Mouse (Mus musculus) forebrain, postnatal 0 days (tissue): ENCODE results near the gene Pcdh18. TPM values are rescaled to one million over a fixed set of nuclear protein-coding genes. Genes with fewer than 3 reads are reported as not detected.

ENCODE experiments used
- ATAC-seq: fragments of 200-750 bp; cut with Nextera tagmentation; 2 replicates; pipeline ENCODE4 v1.8.0; 2017; ENCODE audit warnings: mild to moderate bottlenecking, moderate library complexity
- DNase-seq: peaks from one replicate; pipeline ENCODE4 v3.0.0-alpha.2; 2015
- H3K27ac ChIP-seq: fragments of 300-500 bp; sonication (generic); 2 replicates; pipeline ENCODE4 v1.5.1; 2014; ENCODE audit warnings: low read depth, mild to moderate bottlenecking, antibody characterized with exemption, low read length, moderate library complexity, mixed read lengths
- H3K27me3 ChIP-seq: fragments of 300-500 bp; sonication (generic); 2 replicates; pipeline ENCODE4 v1.6.1; 2014; ENCODE audit warnings: mild to moderate bottlenecking, low read length, mixed read lengths; ENCODE audit not compliant: insufficient read depth
- H3K36me3 ChIP-seq: fragments of 300-500 bp; sonication (generic); 2 replicates; pipeline ENCODE4 v1.6.1; 2014; ENCODE audit warnings: mild to moderate bottlenecking, moderate library complexity; ENCODE audit not compliant: insufficient read depth
- H3K4me1 ChIP-seq: fragments of 300-500 bp; sonication (generic); 2 replicates; pipeline ENCODE4 v1.6.1; 2014; ENCODE audit warnings: antibody characterized with exemption; ENCODE audit not compliant: insufficient read depth
- H3K4me2 ChIP-seq: fragments of 300-500 bp; sonication (generic); 2 replicates; pipeline ENCODE4 v1.6.1; 2014; ENCODE audit warnings: low read depth, mild to moderate bottlenecking, moderate library complexity
- H3K4me3 ChIP-seq: fragments of 300-500 bp; sonication (generic); 2 replicates; pipeline ENCODE4 v1.5.1; 2014; ENCODE audit warnings: low read depth, low read length, mixed read lengths
- H3K9ac ChIP-seq: fragments of 300-500 bp; sonication (generic); 2 replicates; pipeline ENCODE4 v1.6.1; 2014; ENCODE audit warnings: mild to moderate bottlenecking
- H3K9me3 ChIP-seq: fragments of 300-500 bp; sonication (generic); 2 replicates; pipeline ENCODE4 v1.6.1; 2016; ENCODE audit warnings: low read length
- CTCF ChIP-seq: sonication (generic); IDR thresholded peaks from 2 replicates; pipeline ENCODE4 v1.5.1; 2016; ENCODE audit warnings: antibody characterized with exemption, control low read depth, low read depth
- WGBS: fragments of 180-500 bp; shearing (Covaris S2); extraction: QIAGEN DNeasy Blood & Tissue Kit; methylation state at CpG from one replicate; pipeline ENCODE4 v1.1.7; 2014; 5-methylcytosine and 5-hydroxymethylcytosine counted together
- polyA plus RNA-seq: library from polyadenylated mRNA; unstranded; fragments of >200 nt; fragmentation: Nextera tagmentation; extraction: Ambion mirVana; gene quantifications from 2 replicates; pipeline ENCODE4 v1.2.1, GENCODE M21; 2015
- total RNA-seq: library from RNA; depleted of rRNA; stranded (reverse); fragments of >200 nt; gene quantifications from 2 replicates; pipeline ENCODE4 v1.2.3, GENCODE M21; 2014; rRNA removed

Pcdh18 gene
- total RNA-seq (27.3 and 36.3 TPM in 2 replicates), polyA plus RNA-seq (11.2 and 15.4 TPM in 2 replicates)

DNA sequence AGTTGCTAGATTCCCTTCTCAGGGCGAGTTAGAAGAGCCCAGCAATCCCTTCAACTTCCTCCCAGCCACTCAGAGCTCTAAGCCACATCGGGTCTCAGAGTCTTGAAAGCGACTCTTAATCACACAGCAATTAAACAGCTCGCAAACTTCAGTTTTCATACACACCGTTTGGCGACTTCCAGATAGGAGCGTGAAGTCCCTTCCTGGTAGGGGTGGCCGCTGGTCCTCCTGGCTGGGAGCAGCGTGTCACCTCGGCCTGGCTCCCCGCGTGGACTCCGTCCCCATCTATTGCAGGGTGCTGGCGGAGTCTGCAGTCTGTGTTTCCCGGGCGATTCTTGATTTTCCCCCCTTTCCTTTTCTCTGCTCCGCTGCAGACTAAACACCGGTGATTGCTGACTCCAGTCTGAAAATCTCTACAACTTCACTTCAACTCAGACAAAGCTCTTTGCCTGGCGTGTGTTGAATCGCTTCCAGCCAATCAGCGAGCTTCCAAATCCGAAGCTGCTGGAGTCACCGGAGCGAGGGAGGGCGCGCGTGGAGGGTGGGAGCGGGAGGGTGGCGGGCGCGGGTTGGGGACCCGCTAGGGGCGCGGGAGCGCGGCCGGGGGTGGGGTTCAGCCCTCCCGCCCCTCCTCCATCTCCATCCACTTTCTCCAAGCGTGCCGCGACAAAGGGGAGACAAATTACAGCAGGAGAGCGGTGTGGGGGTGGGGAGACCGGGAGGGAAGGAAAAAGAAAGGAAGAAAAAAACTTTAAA, at the start of gene Pcdh18:
Pcdh18 (minus strand) TSS at position 456 of the 756 bp plus-strand sequence.
- Histone ChIP-seq H3K4me2 (peak within 1 kb of the TSS; percentile 86), H3K4me3 (peak within 1 kb of the TSS; percentile 68), H3K27me3 (no peaks in the 10 kb centered on the region), H3K36me3 (no peaks in the 10 kb centered on the region), H3K27ac (peak within 1 kb of the TSS; percentile 85), H3K9me3 (no peaks in the 10 kb centered on the region), H3K4me1 (peaks cover 12% of the 10 kb centered on the region), H3K9ac (peak within 1 kb of the TSS; percentile 57)
- 2% methylated on average over 43 of the region's 43 CpGs for WGBS
- peak; percentile 93 for ATAC-seq
- peak; percentile 22; the same call in 1 of the 2 replicates for TF ChIP-seq CTCF
- peak; percentile 91 for DNase-seq

DNA sequence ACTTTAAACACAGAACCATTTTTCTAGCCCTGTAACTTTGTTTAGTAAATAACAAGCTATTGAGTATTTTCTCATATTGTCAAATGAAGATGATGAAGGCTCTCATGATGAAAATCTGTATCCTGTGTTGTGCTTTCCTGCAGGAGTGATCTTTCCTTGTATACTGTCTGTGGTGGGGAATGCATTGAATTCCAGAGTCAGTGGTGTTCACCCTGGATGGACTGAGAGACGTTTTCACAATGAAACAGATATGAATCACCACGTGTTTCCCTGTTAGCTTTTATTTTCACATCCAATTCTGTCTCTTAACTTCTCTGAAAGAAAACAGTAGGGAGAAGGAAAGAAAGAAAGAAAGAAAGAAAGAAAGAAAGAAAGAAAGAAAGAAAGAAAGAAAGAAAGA, 49.7 kb upstream of the Pcdh18 start:
- Histone ChIP-seq H3K27ac (no peak overlapping the region), H3K4me2 (no peak overlapping the region), H3K27me3 (no peaks in the 10 kb centered on the region), H3K9ac (no peak overlapping the region), H3K4me3 (no peak overlapping the region), H3K36me3 (no peaks in the 10 kb centered on the region), H3K9me3 (no peaks in the 10 kb centered on the region), H3K4me1 (no peaks in the 10 kb centered on the region)
- DNase-seq (no peak), ATAC-seq (no peak)
- no peak for TF ChIP-seq CTCF
- 40% methylated on average over 2 of the region's 2 CpGs for WGBS

DNA sequence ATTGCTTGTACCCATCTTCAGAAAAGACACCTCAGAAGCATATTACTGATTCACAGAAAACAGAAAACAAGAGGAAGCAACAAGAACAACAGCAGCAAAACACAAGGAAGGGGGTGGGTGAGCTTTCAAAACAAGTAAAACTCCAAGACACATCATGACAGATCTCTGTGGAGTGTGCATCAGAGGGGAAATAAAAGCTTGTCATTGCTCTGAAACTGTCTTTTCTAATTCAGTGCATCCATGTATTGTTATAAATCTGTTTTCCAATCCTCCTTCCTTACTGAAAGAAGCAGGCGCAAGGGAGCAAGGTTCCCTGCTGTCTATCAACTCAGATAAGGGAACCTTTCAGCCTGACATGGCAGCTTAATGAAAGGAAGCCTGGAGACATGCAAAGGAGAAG, 48.4 kb upstream of the Pcdh18 start:
- DNase-seq, result no peak
- Histone ChIP-seq H3K9ac (no peak overlapping the region), H3K27me3 (no peaks in the 10 kb centered on the region), H3K4me1 (no peaks in the 10 kb centered on the region), H3K4me3 (no peak overlapping the region), H3K9me3 (no peaks in the 10 kb centered on the region), H3K36me3 (no peaks in the 10 kb centered on the region), H3K27ac (no peak overlapping the region), H3K4me2 (no peak overlapping the region)
- no peak for TF ChIP-seq CTCF
- no peak for ATAC-seq
- 77% methylated on average over 1 of the region's 1 CpGs for WGBS

GRCm38 (mm10) chr3:49788296-49788695, 31.2 kb upstream of the Pcdh18 start:
- no peak overlapping the region for H3K4me3 ChIP-seq
- no peaks in the 10 kb centered on the region for H3K27me3 ChIP-seq
- ATAC-seq (no peak), DNase-seq (no peak)
- no peaks in the 10 kb centered on the region for H3K4me1 ChIP-seq
- 21% methylated on average over 2 of the region's 2 CpGs for WGBS
- H3K9ac ChIP-seq, result no peak overlapping the region
- TF ChIP-seq CTCF, result no peak
- H3K27ac ChIP-seq, result no peak overlapping the region
- H3K4me2 ChIP-seq, result no peak overlapping the region
- H3K9me3 ChIP-seq, result no peaks in the 10 kb centered on the region
- no peaks in the 10 kb centered on the region for H3K36me3 ChIP-seq

- H3K4me1 ChIP-seq, result no peaks in the 10 kb centered on the region
- no peaks in the 10 kb centered on the region for H3K36me3 ChIP-seq
- H3K4me2 ChIP-seq, result no peak overlapping the region
- H3K27me3 ChIP-seq, result no peaks in the 10 kb centered on the region
- H3K27ac ChIP-seq, result no peak overlapping the region
- no peak overlapping the region for H3K4me3 ChIP-seq
- H3K9ac ChIP-seq, result no peak overlapping the region
- DNase-seq, result no peak
- 38% methylated on average over 4 of the region's 4 CpGs for WGBS
- ATAC-seq, result no peak
- TF ChIP-seq CTCF, result no peak
- no peaks in the 10 kb centered on the region for H3K9me3 ChIP-seq
Measured at GRCm38 (mm10) chr3:49787719-49788118, 30.6 kb upstream of the Pcdh18 start.

DNA sequence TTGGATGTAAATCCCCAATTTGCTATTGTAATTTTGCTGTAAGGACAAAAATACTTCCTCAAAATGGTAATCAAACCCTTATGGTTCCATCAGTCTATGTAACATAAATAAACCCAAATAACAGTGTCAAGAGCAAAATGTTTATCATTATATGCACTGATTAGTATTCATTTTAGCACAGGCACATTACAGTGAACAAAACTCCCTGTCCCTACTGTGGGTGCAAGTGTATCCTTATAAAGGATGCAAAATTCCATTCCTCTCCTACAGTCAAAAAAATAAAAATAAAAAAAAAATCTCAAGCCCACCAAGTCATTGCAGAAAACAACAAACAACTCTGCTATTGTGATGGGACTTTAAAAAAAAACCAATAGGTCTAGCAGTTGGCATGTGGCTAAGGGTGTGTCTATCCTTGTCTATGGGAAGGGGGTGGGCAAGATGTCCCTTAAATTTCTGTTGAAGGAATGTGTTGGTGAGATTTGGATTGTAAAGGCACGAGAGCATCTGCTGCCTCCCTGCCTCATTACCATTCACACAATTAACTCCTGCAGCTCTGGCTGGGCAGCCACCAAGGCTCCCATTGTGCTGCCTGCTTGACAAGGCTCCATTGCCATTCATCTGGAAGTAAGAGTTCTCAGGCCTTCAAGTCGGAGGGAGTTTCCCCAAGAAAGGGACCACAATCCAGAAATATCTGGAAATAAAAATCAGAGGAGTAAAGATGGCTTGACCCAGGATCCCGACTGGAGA, 12.0 kb upstream of the Pcdh18 start:
- H3K36me3 ChIP-seq, result no peaks in the 10 kb centered on the region
- H3K9ac ChIP-seq, result no peak overlapping the region
- no peak for TF ChIP-seq CTCF
- peak; percentile 59; the same call in 1 of the 2 replicates for ATAC-seq
- H3K9me3 ChIP-seq, result no peaks in the 10 kb centered on the region
- no peaks in the 10 kb centered on the region for H3K27me3 ChIP-seq
- no peak overlapping the region for H3K27ac ChIP-seq
- 4% methylated on average over 3 of the region's 3 CpGs for WGBS
- no peak overlapping the region for H3K4me2 ChIP-seq
- peak; percentile 38 for DNase-seq
- peaks cover 7% of the 10 kb centered on the region for H3K4me1 ChIP-seq
- no peak overlapping the region for H3K4me3 ChIP-seq

DNA sequence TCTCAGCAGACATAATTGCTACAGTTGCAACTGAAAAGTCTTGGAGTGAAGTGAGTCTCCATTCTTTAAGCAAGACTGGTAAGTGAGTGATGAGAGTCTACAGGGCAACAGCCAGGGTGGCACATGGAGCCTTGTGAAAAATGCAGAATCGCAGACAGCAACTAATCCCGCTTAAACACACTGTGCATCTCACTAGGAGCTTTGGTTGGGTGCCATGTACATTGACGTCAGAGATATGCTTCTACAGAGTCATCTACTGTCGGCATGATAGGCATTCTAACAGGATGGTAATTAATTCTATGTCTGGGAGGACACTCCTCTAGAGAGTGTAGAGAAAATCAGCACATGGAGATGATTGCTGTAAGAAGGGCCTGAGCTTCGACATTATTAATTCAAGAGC, 5.6 kb upstream of the Pcdh18 start:
- H3K4me3 ChIP-seq, result no peak overlapping the region
- 68% methylated on average over 5 of the region's 5 CpGs for WGBS
- no peak overlapping the region for H3K27ac ChIP-seq
- no peaks in the 10 kb centered on the region for H3K36me3 ChIP-seq
- no peak for TF ChIP-seq CTCF
- no peaks in the 10 kb centered on the region for H3K27me3 ChIP-seq
- ATAC-seq, result no peak
- no peak for DNase-seq
- no peak overlapping the region for H3K9ac ChIP-seq
- H3K9me3 ChIP-seq, result no peaks in the 10 kb centered on the region
- H3K4me1 ChIP-seq, result no peaks in the 10 kb centered on the region
- no peak overlapping the region for H3K4me2 ChIP-seq
